Mouse (Mus musculus) kidney, embryonic 14.5 days (tissue): ENCODE results near the gene Krtap6-5. TPM values are rescaled to one million over a fixed set of nuclear protein-coding genes. Genes with fewer than 3 reads are reported as not detected.
"Not testable (repeated sequence)": the region's sequence is repeated elsewhere in the genome, so short reads cannot be mapped to it uniquely, and the experiment has no call there.

ENCODE experiments used
- ATAC-seq: fragments of 200-750 bp; cut with Nextera tagmentation; 2 replicates; pipeline ENCODE4 v1.8.0; 2017; ENCODE audit warnings: moderate number of reproducible peaks, mild to moderate bottlenecking, moderate TSS enrichment, moderate library complexity; ENCODE audit not compliant: low FRiP score, low TSS enrichment
- H3K27ac ChIP-seq: fragments of 300-500 bp; sonication (generic); 2 replicates; pipeline ENCODE4 v1.5.1; 2014; ENCODE audit warnings: low read depth, mild to moderate bottlenecking, low read length, moderate library complexity, mixed read lengths
- H3K27me3 ChIP-seq: fragments of 300-500 bp; sonication (generic); 2 replicates; pipeline ENCODE4 v1.6.1; 2014; ENCODE audit warnings: mild to moderate bottlenecking, low read length; ENCODE audit not compliant: control insufficient read depth, insufficient read depth
- H3K36me3 ChIP-seq: fragments of 300-500 bp; sonication (generic); 2 replicates; pipeline ENCODE4 v1.6.1; 2014; ENCODE audit warnings: low read length, mixed read lengths; ENCODE audit not compliant: control insufficient read depth, insufficient read depth
- H3K4me1 ChIP-seq: fragments of 300-500 bp; sonication (generic); 2 replicates; pipeline ENCODE4 v1.6.1; 2014; ENCODE audit warnings: low read length, mixed read lengths; ENCODE audit not compliant: control insufficient read depth, insufficient read depth
- H3K4me2 ChIP-seq: fragments of 300-500 bp; sonication (generic); replicated peaks from 2 replicates; pipeline ENCODE4 v1.6.1; 2014; ENCODE audit warnings: low read depth, mild to moderate bottlenecking, low read length
- H3K4me3 ChIP-seq: fragments of 300-500 bp; sonication (generic); 2 replicates; pipeline ENCODE4 v1.5.1; 2014; ENCODE audit warnings: mild to moderate bottlenecking, low read length
- H3K9ac ChIP-seq: fragments of 300-500 bp; sonication (generic); 2 replicates; pipeline ENCODE4 v1.6.1; 2014; ENCODE audit warnings: low read depth, mild to moderate bottlenecking, low read length, moderate library complexity
- H3K9me3 ChIP-seq: fragments of 300-500 bp; sonication (generic); 2 replicates; pipeline ENCODE4 v1.6.1; 2016; ENCODE audit warnings: low read length; ENCODE audit not compliant: control insufficient read depth
- WGBS: fragments of 180-500 bp; shearing (Covaris S2); extraction: QIAGEN DNeasy Blood & Tissue Kit; methylation state at CpG from one replicate; pipeline ENCODE4 v1.1.7; 2014; 5-methylcytosine and 5-hydroxymethylcytosine counted together
- polyA plus RNA-seq: library from polyadenylated mRNA; unstranded; fragments of >200 nt; fragmentation: Nextera tagmentation; extraction: Ambion mirVana; gene quantifications from 2 replicates; pipeline ENCODE4 v1.2.1, GENCODE M21; 2014

The Krtap6-5 gene
- not detected in 2 replicates for polyA plus RNA-seq

- no peaks in the 10 kb centered on the region for H3K9me3 ChIP-seq
- H3K4me3 ChIP-seq, result no peak within 1 kb of the TSS
- no peak for ATAC-seq
- H3K27ac ChIP-seq, result no peak within 1 kb of the TSS
- no peaks in the 10 kb centered on the region for H3K27me3 ChIP-seq
- no peak within 1 kb of the TSS for H3K9ac ChIP-seq
- H3K36me3 ChIP-seq, result no peaks in the 10 kb centered on the region
- H3K4me1 ChIP-seq, result no peaks in the 10 kb centered on the region
- WGBS, result 85% methylated on average over 3 of the region's 3 CpGs
- no peak within 1 kb of the TSS for H3K4me2 ChIP-seq
Measured at GRCm38 (mm10) chr16:89047783-89048182, at the start of gene Krtap6-5. Krtap6-5 (minus strand) TSS chr16:89047883.

- not testable (repeated sequence) for H3K27me3 ChIP-seq, H3K9ac ChIP-seq, ATAC-seq, H3K4me2 ChIP-seq, H3K27ac ChIP-seq, H3K36me3 ChIP-seq, H3K9me3 ChIP-seq, H3K4me3 ChIP-seq, H3K4me1 ChIP-seq
- 85% methylated on average over 2 of the region's 2 CpGs for WGBS
Measured at GRCm38 (mm10) chr16:89071041-89071440, 23.4 kb upstream of the Krtap6-5 start.

- not testable (repeated sequence) for H3K4me2 ChIP-seq, H3K4me3 ChIP-seq, ATAC-seq, H3K27ac ChIP-seq, H3K27me3 ChIP-seq, H3K9ac ChIP-seq, H3K4me1 ChIP-seq, H3K36me3 ChIP-seq, H3K9me3 ChIP-seq
- no CpG with 5 or more reads among the region's 2 CpGs for WGBS
Measured at GRCm38 (mm10) chr16:89063902-89064301, 16.2 kb upstream of the Krtap6-5 start, which contains the start of gene 1110025L11Rik. 1110025L11Rik (minus strand) TSS chr16:89064002.

- WGBS, result 93% methylated on average over 2 of the region's 4 CpGs
- not testable (repeated sequence) for H3K4me2 ChIP-seq
Measured at GRCm38 (mm10) chr16:89041372-89041771, 6.3 kb downstream of the Krtap6-5 start, which contains the start of gene Gm10228. Gm10228 (minus strand) TSS chr16:89041472.

GRCm38 (mm10) chr16:89031399-89031798 is 16.3 kb downstream of the Krtap6-5 start, which contains the start of gene Krtap6-1:
Krtap6-1 (plus strand) TSS chr16:89031699.
- H3K4me3 ChIP-seq, H3K36me3 ChIP-seq, H3K4me1 ChIP-seq, H3K27ac ChIP-seq, H3K4me2 ChIP-seq, H3K9me3 ChIP-seq, H3K27me3 ChIP-seq, ATAC-seq, H3K9ac ChIP-seq: not testable (repeated sequence)
- WGBS, result 96% methylated on average over 3 of the region's 3 CpGs

More at GRCm38 (mm10) chr16:89041372-89041771, 6.3 kb downstream of the Krtap6-5 start, which contains the start of gene Gm10228:
- not testable (repeated sequence) for H3K9me3 ChIP-seq, H3K36me3 ChIP-seq, H3K27me3 ChIP-seq, H3K27ac ChIP-seq, H3K9ac ChIP-seq, ATAC-seq, H3K4me1 ChIP-seq, H3K4me3 ChIP-seq

- H3K4me1 ChIP-seq, H3K4me3 ChIP-seq: not testable (repeated sequence)
- WGBS, result 77% methylated on average over 1 of the region's 3 CpGs
Measured at GRCm38 (mm10) chr16:89014984-89015383, 32.7 kb downstream of the Krtap6-5 start, which contains the start of gene Gm10229. Gm10229 (plus strand) TSS chr16:89015284.

GRCm38 (mm10) chr16:89013973-89014372 is 33.7 kb downstream of the Krtap6-5 start:
- no peak overlapping the region for H3K4me3 ChIP-seq
- H3K27ac ChIP-seq, result no peak overlapping the region
- H3K9me3 ChIP-seq, result no peaks in the 10 kb centered on the region
- no peak overlapping the region for H3K4me2 ChIP-seq
- H3K36me3 ChIP-seq, result no peaks in the 10 kb centered on the region
- no peaks in the 10 kb centered on the region for H3K4me1 ChIP-seq
- WGBS, result over 99% methylated on average over 3 of the region's 3 CpGs
- H3K9ac ChIP-seq, result no peak overlapping the region
- H3K27me3 ChIP-seq, result no peaks in the 10 kb centered on the region
- no peak for ATAC-seq

More at GRCm38 (mm10) chr16:89014984-89015383, 32.7 kb downstream of the Krtap6-5 start, which contains the start of gene Gm10229:
- not testable (repeated sequence) for H3K27me3 ChIP-seq, ATAC-seq, H3K36me3 ChIP-seq, H3K9ac ChIP-seq, H3K27ac ChIP-seq, H3K9me3 ChIP-seq, H3K4me2 ChIP-seq

GRCm38 (mm10) chr16:89010659-89011058 is 37.0 kb downstream of the Krtap6-5 start, which contains the start of gene Krtap22-2:
Krtap22-2 (minus strand) TSS chr16:89010759.
- no peak within 1 kb of the TSS for H3K4me3 ChIP-seq
- H3K27ac ChIP-seq, result no peak within 1 kb of the TSS
- no peak within 1 kb of the TSS for H3K9ac ChIP-seq
- no peak within 1 kb of the TSS for H3K4me2 ChIP-seq
- 80% methylated on average over 5 of the region's 5 CpGs for WGBS
- H3K9me3 ChIP-seq, result no peaks in the 10 kb centered on the region
- H3K36me3 ChIP-seq, result no peaks in the 10 kb centered on the region
- ATAC-seq, result no peak
- no peaks in the 10 kb centered on the region for H3K27me3 ChIP-seq
- H3K4me1 ChIP-seq, result no peaks in the 10 kb centered on the region
